Mouse (Mus musculus): ENCODE measurements around the gene Sult5a1. TPM values are rescaled to one million over a fixed set of nuclear protein-coding genes. Genes with fewer than 3 reads are reported as not detected.

Gene Sult5a1
- polyA plus RNA-seq, 1 experiment from 2014 or later = 5.8 TPM

DNA sequence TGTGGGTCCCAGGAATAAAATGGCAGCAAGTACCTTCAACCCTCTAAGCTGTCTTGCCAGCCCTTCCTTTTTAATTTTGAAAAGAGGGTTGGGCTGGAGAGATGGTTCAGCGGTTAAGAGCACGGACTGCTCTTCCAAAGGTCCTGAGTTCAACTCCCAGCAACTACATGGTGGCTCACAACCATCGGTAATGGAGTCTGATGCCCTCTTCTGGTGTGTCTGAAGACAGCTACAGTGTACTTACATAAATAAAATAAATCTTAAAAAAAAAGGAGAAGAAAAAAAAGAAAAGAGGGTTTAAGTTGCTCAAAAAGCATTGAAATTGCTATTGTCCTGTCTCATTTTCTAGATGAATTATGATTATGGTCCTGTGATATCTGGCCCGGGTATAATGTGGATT, 56.9 kb downstream of the Sult5a1 start:
- 74% methylated on average over 4 of the region's 4 CpGs for WGBS
- H3K9ac ChIP-seq = no peak overlapping the region
- ATAC-seq (ENCODE audit: insufficient number of reproducible peaks, low FRiP score) = no peak
- peaks cover 47% of the 10 kb centered on the region for H3K36me3 ChIP-seq
- no peak overlapping the region for H3K4me2 ChIP-seq
- no peak overlapping the region for H3K27ac ChIP-seq (ENCODE audit: poor library complexity, severe bottlenecking)
- no peaks in the 10 kb centered on the region for H3K9me3 ChIP-seq (replicated peaks)
- H3K4me1 ChIP-seq (replicated peaks) = peaks cover 16% of the 10 kb centered on the region
- H3K27me3 ChIP-seq (replicated peaks) = no peaks in the 10 kb centered on the region
- no peak overlapping the region for H3K4me3 ChIP-seq

DNA sequence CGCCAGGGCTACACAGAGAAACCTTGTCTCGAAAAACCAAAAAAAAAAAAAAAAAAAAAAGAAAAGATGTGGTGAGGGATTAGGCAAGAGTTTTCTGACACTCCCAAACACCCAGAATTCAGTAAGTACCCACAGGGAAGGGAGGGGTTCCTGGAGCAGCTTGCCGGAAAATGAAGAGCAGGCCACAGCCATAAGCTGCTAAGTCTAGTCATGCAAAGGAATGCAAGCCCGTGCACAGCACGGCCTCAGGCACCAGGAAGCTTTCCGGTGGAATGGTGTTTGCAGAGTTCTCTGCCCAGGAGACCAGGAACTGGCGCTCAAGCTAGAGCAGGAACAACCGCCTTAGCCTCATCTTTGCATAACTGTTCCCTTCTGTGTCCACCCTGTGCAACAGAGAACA, 57.8 kb downstream of the Sult5a1 start:
- WGBS = 45% methylated on average over 8 of the region's 8 CpGs
- H3K9ac ChIP-seq = no peak overlapping the region; the same call in 1 of the 2 replicates
- no peak overlapping the region for H3K27ac ChIP-seq (ENCODE audit: poor library complexity, severe bottlenecking)
- ATAC-seq (ENCODE audit: insufficient number of reproducible peaks, low FRiP score) = no peak
- no peak overlapping the region for H3K4me2 ChIP-seq
- H3K4me1 ChIP-seq (replicated peaks) = peaks cover 16% of the 10 kb centered on the region
- no peaks in the 10 kb centered on the region for H3K27me3 ChIP-seq (replicated peaks)
- peaks cover 47% of the 10 kb centered on the region for H3K36me3 ChIP-seq
- H3K4me3 ChIP-seq = no peak overlapping the region
- no peaks in the 10 kb centered on the region for H3K9me3 ChIP-seq (replicated peaks)

DNA sequence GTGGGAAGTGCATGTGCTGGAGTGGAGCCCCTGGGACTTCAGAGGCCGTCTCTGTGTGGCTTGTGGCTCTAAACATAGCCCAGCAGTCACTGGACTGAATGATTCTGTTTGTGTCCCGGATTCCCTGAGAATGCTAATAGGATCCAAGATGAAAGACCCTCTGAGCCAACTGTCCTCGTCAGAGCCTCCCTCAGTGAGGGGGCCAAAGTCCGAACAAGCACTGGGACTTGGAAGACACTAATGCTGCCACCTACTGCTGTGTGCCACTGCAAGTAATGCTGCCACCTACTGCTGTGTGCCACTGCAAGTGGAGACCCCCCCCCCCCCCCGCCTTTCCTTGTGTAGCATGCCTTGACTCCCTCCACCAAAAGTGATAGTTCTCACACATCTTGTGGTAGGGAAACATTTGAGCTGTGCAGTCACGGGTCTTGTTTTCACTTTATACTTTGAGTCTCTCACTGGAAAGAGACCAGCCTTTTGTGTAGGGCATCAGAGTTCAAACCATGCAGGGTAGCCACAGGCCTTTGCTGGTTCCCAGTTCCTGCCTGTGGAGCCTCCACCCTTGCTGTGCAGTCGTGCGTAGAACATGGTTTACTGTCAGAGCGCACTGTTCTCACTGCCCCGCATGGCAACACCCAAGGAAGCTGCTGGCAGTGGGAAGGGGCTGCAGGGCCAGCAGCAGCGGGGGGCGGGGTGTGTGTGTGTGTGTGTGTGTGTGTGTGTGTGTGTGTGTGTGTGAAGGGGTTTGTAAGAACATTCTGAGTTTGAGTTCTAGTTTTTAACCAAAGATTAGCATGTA, 60.1 kb downstream of the Sult5a1 start:
- H3K36me3 ChIP-seq = peaks cover 48% of the 10 kb centered on the region
- 76% methylated on average over 12 of the region's 12 CpGs for WGBS

DNA sequence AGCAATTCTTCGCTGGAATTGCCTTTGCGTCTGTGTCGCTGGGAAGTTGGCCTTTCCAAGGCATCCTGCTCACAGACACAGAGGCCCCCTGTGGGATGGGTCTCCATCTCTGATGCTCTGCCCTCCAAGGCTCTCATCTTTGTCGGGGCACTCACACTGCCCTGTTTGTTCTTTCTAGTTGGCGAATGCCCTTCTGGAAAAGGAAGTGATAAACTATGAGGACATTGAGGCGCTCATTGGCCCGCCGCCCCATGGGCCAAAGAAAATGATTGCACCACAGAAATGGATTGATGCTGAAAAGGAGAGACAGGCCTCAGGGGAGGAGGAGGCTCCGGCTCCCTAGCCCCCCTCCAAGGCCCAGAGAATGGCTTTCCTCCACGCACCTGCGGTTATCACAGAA, 60.9 kb downstream of the Sult5a1 start:
- no peaks in the 10 kb centered on the region for H3K27me3 ChIP-seq (replicated peaks)
- no peak overlapping the region for H3K9ac ChIP-seq
- no peak overlapping the region for H3K4me2 ChIP-seq
- H3K4me3 ChIP-seq = no peak overlapping the region
- no peak for ATAC-seq (ENCODE audit: insufficient number of reproducible peaks, low FRiP score)
- WGBS = 88% methylated on average over 11 of the region's 11 CpGs
- H3K4me1 ChIP-seq (replicated peaks) = peaks cover 4% of the 10 kb centered on the region; the same call in 1 of the 2 replicates
- no peaks in the 10 kb centered on the region for H3K9me3 ChIP-seq (replicated peaks)
- H3K36me3 ChIP-seq = peaks cover 50% of the 10 kb centered on the region
- H3K27ac ChIP-seq (ENCODE audit: poor library complexity, severe bottlenecking) = no peak overlapping the region

More for the DNA sequence above, 60.1 kb downstream of the Sult5a1 start:
- Histone ChIP-seq H3K4me3 (no peak overlapping the region), H3K4me2 (no peak overlapping the region), H3K4me1 (replicated peaks) (peaks cover 4% of the 10 kb centered on the region; the same call in 1 of the 2 replicates), H3K27ac (ENCODE audit: poor library complexity, severe bottlenecking) (no peak overlapping the region), H3K9ac (no peak overlapping the region), H3K27me3 (replicated peaks) (no peaks in the 10 kb centered on the region), H3K9me3 (replicated peaks) (no peaks in the 10 kb centered on the region)
- no peak for ATAC-seq (ENCODE audit: insufficient number of reproducible peaks, low FRiP score)

Small RNAs within 50 kb of the gene (microRNA-seq; reads per million reads assigned to microRNA genes)
- gene Mir7079 (not detected), gene Mir7080 (not detected)

Other genes starting within 250 kb of the Sult5a1 start
- gene Ankrd11, start 116.0 kb downstream of the Sult5a1 start, polyA plus RNA-seq (2016; fragmentation: Nextera tagmentation; extraction: Ambion mirVana) = 62.4 and 64.8 TPM in 2 replicates
- gene Spg7, start 95.4 kb downstream of the Sult5a1 start, polyA plus RNA-seq (2016; fragmentation: Nextera tagmentation; extraction: Ambion mirVana) = 77.3 and 79.9 TPM in 2 replicates
- 1,041 and 1,045 TPM in 2 replicates for gene Rpl13, start 56.0 kb downstream of the Sult5a1 start, polyA plus RNA-seq (2016; fragmentation: Nextera tagmentation; extraction: Ambion mirVana)
- 0.18 and 0.24 TPM in 2 replicates for gene Cpne7, start 40.9 kb downstream of the Sult5a1 start, polyA plus RNA-seq (2016; fragmentation: Nextera tagmentation; extraction: Ambion mirVana)
- 2.5 and 2.8 TPM in 2 replicates for gene Dpep1, start 27.9 kb upstream of the Sult5a1 start, polyA plus RNA-seq (2016; fragmentation: Nextera tagmentation; extraction: Ambion mirVana)
- gene Chmp1a, start 54.4 kb upstream of the Sult5a1 start, polyA plus RNA-seq (2016; fragmentation: Nextera tagmentation; extraction: Ambion mirVana) = 97.9 and 102 TPM in 2 replicates
- gene Spata33, start 54.5 kb upstream of the Sult5a1 start, polyA plus RNA-seq (2016; fragmentation: Nextera tagmentation; extraction: Ambion mirVana) = 3.4 and 4.2 TPM in 2 replicates
- 20.3 and 23.6 TPM in 2 replicates for gene Cdk10, start 66.5 kb upstream of the Sult5a1 start, polyA plus RNA-seq (2016; fragmentation: Nextera tagmentation; extraction: Ambion mirVana)
- 2.3 and 2.5 TPM in 2 replicates for gene Spata2l, start 77.9 kb upstream of the Sult5a1 start, polyA plus RNA-seq (2016; fragmentation: Nextera tagmentation; extraction: Ambion mirVana)
- 16.0 and 18.2 TPM in 2 replicates for gene Zfp276, start 95.9 kb upstream of the Sult5a1 start, polyA plus RNA-seq (2016; fragmentation: Nextera tagmentation; extraction: Ambion mirVana)
- gene Vps9d1, start 96.0 kb upstream of the Sult5a1 start, polyA plus RNA-seq (2016; fragmentation: Nextera tagmentation; extraction: Ambion mirVana) = 19.5 and 20.0 TPM in 2 replicates
- 23.0 and 23.6 TPM in 2 replicates for gene Fanca, start 160.3 kb upstream of the Sult5a1 start, polyA plus RNA-seq (2016; fragmentation: Nextera tagmentation; extraction: Ambion mirVana)
- 2.8 and 3.4 TPM in 2 replicates for gene Spire2, start 174.4 kb upstream of the Sult5a1 start, polyA plus RNA-seq (2016; fragmentation: Nextera tagmentation; extraction: Ambion mirVana)
- gene Tcf25, start 215.4 kb upstream of the Sult5a1 start, polyA plus RNA-seq (2016; fragmentation: Nextera tagmentation; extraction: Ambion mirVana) = 172 TPM in 2 replicates
- gene Mc1r, start 248.8 kb upstream of the Sult5a1 start, polyA plus RNA-seq (2016; fragmentation: Nextera tagmentation; extraction: Ambion mirVana) = not detected in 2 replicates

All from heart, embryonic 12.5 days (tissue).